Mouse (Mus musculus) MN1 (cell line): Measurements from ENCODE around the gene Tmem156.
"Not testable (repeated sequence)": the region's sequence is repeated elsewhere in the genome, so short reads cannot be mapped to it uniquely, and the experiment has no call there.

ENCODE experiments used
- DNase-seq: peaks from one replicate; pipeline ENCODE4 v3.0.0-alpha.2; 2016; ENCODE audit warnings: low spot score

The Tmem156 gene

DNA sequence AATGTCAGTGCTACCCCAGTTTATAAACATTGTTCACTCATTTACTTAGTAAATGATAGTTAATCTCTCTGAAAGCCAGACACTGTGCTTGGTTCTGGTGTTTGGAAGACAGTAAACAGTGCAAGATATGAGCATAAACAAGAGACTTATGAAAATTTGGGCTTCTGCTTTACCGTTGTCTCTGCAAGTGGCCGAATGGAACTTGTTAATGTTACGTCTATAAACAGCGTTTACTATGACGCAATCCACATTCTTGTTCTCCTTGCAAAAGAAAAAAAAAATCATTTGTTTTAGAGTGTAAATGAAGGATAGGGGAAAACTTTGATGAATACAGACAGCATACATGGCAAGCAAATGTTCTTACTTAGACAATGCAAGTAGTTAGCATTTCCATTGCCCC lies at the start of gene Tmem156:
Gene Tmem156, minus strand, starts transcription at position 212 of the 400 bp plus-strand sequence.
- no peak for DNase-seq

DNA sequence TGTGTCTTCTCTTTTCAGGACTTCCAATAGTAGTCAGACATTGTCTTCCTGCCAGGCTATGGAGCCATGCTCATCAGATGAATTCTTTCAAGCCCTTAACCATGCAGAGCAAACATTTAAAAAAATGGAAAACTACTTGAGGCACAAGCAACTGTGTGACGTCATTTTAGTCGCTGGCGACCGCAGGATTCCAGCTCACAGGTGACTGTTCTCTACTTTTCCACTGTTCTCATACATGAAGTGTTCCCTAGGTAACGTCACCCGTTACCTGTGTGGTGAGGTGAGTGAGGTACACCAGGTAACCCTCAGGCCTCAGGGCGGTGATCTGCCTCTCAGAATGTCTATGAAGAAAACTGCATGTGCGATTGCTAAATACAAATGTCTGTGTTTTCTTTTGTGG lies 49.3 kb upstream of the Tmem156 start:
- no peak for DNase-seq

DNA sequence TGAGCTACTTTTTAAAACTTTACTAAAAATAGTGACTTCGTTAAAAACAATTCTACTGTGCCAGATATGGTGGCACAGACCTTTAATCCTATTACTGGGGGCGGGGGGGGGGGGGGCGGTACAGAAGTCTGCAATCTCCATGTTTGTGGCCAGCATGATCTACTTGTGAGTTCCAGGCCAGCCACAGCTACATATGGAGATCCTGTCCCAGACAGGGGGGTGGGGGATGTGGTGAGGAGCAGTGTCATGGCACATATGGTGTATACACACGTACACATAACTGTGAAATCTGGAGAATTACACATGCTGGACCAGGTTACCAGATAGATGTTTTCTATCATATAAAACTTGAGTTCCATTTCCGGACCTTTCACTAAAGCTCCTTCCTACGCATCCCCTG lies 45.1 kb upstream of the Tmem156 start:
- no peak for DNase-seq

DNA sequence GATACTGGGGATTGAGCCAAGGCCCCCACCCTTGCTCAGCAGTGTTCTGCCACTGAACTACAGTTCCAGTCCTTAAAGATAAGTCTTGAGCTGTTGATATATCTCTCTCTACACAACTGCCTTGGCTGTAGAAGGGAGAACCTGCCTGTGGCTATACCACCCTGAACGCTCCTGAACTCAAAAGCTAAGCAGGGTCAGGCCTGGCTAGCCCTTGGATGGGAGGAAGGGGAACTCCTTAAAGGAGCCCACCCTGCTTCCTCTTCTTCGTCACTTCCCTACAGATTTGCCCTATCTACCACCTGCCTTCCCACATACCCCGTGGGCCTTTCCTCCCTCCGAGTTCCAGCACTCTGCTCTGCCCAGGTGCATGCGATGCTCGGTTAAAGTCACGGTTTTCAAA lies 44.2 kb upstream of the Tmem156 start:
- DNase-seq = no peak

DNA sequence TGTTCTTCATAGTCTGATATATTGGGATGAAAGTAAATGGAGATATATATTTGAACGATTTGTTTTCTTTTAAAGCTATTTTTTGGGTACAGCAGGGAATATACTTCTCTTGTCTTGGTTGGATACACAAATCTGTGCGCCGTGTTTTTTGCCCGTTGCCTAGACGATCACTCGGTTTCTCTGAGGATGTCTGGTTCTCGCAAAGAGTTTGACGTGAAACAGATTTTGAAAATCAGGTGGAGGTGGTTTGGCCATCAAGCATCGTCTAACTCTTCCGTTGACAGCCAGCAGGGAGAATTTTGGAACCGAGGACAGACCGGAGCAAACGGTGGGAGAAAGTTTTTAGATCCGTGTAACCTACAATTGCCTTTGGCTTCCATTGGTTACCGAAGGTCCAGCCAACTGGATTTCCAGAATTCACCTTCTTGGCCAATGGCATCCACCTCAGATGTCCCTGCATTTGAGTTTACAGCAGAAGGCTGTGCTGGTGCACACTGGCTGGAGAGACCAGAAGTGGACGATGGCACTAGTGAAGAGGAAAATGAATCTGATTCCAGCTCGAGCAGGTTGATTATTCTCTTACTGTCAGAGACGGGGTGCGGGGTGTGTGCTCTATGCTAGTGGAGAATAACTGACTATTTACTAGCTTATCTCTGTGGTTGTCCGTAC lies 39.4 kb upstream of the Tmem156 start:
- no peak for DNase-seq

DNA sequence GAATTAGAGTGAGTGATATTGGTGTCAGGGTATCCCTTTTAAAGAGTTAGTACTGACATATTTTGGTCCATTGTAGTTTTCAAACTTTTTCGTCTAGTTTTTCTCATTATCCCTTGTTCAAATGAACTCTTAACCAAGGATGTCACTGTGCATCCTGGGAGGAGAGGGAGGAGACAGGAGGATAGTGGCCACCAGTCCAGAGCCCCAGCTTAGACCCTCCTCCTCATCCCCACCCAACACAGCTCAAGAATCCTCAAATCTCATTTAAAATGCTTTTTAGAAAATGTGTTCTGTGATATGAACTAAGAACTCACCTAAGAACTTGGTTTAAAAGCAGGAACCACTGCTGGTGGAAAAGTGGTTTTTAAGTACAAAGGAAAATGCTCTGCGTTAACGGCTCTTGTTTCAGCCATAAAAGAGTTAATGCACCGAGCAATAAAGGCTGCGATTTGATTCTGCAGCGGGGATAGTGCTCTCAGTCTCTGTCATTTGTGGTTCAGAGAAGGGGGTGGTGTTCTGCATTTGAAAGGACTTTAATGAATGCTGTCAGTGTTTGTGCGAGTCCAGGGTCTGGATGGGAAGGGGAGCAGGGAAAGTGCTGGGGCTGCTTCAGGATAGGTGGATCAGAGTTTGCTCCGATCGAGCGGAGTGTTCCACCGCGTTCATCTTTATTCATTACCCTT lies 38.7 kb upstream of the Tmem156 start:
- DNase-seq = no peak

DNA sequence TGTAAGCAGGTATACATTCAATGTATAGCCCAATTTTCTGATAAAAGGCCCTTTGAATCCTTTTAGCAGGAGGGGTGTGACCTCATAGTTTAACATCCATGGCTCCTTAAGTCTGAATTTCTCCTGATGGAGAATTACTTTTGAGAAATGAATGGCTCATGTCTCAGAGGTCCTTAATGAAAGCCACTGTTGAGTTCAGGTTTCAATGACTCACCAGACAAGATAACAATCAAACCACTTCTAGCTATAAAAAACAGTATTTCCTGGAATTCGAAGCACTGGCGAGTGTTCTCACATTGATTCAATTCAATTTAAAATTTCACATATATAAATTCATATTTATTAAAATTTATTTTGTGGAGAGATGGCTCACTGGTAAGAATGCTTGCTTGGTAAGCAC lies 36.5 kb upstream of the Tmem156 start:
- DNase-seq = peak; percentile 13

DNA sequence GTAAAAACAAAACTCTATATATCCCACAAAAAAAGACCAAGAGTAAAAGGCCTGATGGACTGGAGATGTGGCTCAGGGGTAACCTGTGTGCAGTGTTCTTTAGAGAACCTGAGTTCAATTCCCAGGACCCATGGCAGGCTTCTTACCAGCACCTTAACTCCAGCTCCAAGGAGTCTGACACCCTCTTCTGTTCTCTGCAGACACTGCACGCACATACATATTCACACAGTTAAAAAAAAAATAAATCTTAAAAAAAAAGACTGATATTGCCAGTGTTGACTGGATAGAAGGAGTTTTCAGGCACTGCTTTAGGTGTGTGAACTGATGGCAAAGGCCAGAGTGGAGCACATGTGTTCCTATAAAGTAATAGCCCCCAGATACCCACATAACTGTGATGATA lies 34.2 kb upstream of the Tmem156 start:
- DNase-seq = no peak

DNA sequence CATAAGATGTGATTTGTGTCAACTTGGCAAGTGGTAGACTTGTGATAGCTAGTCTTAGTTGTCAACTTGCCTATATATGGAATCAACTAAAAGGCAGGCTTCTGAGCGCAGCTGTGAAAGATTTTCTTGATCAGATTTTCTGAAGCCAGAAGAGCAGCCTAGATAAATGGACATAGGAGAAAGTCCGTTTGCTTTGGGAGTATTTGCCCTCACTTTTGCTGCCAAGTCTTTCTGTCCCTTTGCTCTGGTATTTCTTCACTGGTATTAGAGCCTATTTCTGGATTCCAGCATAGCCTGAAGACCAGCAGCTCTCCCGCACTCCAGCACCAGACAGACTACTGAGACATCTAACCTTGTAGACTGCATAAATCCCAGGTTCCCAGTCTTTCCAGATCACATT lies 30.7 kb upstream of the Tmem156 start:
- no peak for DNase-seq

DNA sequence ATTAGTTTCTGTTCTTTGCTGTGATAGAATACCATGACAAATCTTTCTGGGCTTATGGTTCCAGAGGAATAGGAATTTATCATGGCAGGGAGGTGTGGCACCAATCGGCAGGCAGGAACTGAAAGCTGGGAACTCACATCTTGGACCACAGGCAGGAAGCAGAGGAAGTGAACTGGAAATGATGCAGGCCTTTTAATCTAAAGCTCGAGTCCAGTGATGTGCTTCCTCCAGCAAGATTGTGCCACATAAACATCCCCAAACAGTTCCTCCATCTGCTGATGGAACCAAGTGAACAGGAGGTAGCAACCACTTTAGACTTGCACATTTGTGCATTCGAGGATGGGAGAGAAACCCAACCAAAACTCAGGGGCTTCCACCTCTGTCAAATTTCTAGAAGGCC lies 28.0 kb upstream of the Tmem156 start:
- no peak for DNase-seq

DNA sequence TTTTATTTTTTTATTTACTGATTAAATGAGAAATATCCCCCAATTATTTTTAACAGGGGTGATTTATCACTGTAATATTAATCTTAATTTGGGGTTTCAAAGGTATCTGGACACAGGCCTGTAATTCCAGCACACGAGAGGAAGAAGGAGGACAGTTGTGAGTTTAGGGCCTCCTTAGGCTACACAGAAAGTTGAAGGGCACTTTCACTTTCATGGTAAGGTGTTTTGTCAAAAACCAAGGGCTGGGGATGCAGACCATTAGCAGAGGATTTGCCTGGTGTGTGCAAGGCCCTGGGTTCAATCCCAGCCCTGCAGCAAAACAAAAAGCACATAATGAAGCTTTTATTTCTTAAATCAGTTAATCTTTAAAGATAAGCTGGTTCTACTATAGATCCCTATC lies 27.6 kb upstream of the Tmem156 start:
- DNase-seq = no peak

DNA sequence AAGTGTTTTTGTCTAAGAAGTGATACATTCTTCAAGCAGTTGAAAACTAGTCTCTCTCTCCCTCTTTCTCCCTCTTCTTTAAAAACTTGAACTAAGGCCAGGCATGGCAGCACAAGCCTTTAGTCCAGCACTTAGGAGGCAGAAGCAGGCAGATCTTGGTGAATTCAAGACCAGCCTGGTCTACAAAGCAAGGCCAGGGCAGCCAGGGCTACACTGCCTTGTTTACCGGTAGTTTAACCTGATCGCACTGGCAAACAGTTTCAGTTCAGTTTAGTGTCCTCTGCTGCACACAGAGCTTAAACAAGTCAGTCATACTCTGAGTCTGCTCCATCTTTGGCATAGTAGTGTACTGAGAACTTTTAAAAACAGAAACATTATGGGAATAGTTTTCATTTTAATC lies 24.9 kb upstream of the Tmem156 start:
- no peak for DNase-seq

DNA sequence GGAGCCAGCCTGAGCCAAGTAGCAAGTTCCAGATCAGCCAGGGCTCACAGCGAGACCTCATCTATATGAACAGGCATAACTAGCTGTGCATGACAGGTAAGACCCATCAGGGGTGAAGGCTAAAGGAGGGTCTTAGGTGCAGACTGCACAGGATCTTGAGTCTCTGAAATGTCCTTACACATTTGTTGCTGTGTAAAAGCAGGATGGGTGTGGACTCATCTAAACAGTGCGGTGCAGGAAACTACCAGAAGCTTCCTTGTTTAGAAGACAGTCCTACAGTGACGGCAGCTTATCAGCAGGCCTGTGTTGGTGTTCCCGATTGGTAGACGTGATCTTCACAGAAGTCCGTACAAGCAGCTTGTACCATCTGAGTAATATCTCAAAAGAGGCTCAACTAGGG lies 21.4 kb upstream of the Tmem156 start:
- no peak for DNase-seq

DNA sequence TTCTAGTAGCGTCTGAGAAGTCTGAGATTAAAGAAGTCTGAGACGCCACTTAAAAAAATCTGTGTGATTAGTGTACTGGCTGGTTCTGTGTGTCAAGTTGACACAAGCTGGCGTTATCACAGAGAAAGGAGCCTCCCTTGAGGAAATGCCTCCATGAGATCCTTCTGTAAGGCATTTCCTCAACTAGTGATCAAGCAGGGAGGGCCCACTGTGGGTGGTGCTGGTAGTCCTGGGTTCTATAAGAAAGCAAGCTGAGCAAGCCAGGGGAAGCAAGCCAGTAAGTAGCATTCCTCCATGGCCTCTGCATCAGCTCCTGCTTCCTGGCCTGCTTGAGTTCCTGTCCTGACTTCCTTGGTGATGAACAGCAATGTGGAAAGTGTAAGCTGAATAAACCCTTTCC lies 20.3 kb upstream of the Tmem156 start:
- not testable (repeated sequence) for DNase-seq

DNA sequence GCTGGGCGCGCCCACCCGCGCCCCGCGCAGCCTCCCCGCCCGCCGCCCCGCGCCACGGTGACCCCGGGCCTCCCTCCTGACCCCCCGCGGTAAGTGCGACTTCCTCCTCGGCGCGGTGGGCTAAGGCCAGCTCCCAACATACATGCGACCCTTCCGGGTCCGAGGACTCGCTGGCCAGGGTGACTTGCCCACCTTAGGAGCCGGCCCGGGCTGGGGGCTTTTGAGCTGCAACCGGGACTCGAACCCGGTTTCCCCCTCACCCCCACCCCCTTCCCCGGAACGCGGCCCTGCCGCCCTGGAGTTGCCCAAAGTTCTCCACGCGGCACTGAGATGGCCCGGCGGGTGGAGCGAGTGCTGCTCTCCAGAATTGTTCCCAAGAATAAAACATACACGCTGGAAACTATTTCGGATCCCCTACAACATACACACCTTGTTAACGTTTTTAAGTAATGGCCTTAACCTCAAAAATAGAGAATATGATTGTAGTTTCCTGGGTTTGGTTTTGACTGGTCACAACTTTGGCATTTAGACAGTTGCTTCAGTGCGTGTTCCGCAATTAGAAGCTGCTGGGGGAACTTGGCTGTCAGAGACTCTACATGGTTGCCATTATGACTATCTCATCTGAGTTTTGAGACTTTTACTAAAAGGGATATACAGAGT lies 16.0 kb upstream of the Tmem156 start:
- peak; percentile 13 for DNase-seq

DNA sequence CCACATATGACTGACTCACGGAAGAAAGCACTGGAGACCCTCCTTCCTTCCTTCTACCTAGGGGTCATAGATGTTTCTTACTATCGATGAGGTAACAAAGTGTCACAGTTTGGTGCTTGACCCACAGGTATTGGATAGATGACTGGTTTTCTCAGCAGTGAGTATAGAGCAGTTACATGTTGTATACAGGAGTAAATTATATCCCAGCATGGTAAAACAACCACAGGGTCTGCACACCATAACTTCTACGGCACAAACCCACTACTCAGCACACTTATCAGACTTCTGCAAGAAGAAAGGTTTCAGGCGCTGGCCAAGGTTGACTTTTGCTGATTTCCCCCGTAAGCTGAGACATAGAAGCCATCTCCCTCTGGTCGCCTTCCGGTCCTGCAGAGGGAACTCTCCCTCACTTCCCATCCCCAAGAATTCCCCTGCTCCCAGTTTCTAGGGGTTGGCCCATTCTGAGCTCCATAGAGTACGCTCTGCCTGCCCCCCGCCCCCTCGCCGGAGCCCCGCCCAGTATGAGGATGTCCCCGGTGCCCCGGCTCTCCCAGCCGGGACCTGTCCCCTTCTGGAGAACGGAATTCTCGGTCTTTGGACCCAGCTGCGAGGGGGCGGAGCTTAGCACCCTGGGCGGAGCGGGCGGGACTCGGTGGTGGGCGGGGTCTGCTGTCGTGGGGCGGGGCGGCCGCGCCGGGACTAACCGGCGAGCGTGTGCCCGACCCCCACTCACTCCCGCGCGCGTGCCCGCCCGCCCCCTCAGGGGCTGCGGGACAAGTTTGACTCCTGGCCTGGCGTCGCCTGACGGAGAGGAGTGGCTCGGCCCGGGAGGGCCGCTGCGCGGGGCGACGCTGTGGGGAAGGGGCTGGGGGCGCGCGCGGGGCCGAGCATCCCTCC lies 15.2 kb upstream of the Tmem156 start, which contains the start of gene Klhl5:
Gene Klhl5, plus strand, starts transcription at position 664 of the 897 bp plus-strand sequence.
- DNase-seq = peak; percentile 81

DNA sequence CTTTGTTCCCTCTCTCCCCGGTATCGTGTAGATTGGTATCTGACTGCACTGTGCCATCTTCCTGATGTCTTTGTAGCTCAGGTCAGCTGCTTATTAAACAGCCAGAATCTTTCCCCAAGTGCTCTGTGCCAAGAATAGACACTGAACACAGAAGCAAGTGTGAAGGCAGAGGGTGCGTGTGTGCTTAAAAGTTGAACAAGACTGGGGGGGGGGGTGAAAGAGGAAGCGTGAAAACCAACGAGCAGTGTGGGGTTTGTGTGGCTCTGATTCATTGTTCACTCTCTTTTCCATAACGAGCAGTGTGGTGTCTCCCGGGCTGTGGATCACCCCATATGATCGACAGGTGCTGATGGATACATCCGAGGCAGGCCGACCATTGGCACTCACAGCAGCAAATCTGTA lies 10.7 kb upstream of the Tmem156 start:
- DNase-seq = no peak

DNA sequence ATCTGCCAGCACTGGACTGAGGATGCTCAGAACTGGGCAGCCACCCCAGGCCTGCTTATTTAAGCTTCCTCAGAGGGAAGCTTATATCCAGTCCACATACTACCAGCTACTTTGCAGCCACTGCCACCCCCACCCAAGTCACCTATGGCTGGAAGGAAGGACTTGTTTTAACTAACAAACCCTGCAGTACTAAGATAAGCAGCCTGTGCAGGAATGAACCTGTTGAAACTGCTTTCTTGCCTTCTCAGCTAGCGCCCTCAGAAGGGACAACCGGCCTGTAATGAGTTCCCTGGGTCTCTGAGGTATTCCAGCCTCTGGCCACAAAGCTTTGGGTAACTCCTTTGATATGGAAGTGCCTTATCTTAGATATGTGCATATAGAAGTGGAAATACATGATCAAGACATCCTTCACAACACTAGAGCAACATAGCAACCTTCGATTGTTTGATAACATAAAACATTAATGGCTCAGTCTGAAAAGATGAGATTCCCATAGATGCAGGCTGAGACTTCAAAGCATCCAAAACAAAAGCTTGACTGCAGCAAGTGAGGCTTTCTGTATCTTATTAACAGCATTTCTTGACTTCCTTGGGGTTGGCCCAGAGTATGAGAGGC lies 10.2 kb upstream of the Tmem156 start:
- DNase-seq = no peak

DNA sequence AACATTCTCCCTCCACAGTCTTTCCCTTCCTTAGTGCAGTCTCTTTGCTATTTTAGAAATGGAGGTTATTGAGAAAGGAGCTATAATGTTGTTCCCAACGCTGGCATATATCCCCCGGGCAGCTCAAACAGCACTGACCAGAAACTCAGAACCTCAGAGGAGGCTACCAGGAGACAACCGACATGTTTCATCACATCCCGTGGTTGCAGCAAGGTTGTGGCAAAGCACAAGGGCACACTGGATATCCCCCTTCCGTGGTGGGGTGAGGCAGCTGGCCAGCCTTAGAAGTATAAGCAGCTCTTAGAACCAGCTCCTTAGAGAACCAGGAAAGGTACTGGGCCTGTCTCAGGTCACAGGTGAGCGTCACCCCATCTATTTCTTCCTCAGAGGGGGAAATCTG lies 9.7 kb upstream of the Tmem156 start:
- DNase-seq = no peak

DNA sequence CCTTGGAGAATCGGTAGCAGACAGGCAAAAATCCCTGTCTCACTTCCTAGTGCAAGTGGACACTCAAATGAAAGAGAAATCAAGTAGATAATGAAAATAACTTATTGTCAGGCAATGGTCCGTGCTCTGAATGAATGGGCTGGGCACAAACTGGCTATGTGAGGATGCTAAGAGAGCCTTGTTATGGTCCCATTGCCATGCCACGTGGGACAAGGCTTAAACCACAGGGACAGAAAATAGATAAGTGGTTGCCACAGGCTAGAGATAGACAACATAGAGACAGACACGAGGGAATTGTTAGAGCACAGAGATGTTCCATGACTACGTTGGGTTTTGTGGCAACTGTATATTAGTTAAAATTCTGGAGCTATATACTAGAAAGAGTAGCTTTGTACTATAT lies 9.3 kb upstream of the Tmem156 start:
- no peak for DNase-seq

DNA sequence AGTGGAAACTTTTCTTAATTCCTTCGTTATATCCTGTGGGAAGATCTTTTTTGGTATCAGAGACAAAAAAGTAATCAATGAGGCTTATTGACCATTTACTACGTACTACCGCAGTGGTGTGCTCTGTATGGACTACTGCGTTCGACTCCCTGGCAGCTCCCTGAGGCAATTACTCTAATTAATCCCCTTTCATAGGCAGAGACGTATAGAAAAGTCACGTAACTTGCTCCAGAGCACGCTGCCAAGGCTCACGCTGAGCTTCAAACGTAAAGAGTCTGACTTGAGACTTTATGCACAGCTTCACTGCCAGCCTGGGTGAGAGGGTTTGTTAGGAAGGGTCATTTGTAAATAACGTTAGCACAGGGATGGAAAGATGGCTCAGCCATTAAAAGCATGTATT lies 8.1 kb upstream of the Tmem156 start:
- no peak for DNase-seq

DNA sequence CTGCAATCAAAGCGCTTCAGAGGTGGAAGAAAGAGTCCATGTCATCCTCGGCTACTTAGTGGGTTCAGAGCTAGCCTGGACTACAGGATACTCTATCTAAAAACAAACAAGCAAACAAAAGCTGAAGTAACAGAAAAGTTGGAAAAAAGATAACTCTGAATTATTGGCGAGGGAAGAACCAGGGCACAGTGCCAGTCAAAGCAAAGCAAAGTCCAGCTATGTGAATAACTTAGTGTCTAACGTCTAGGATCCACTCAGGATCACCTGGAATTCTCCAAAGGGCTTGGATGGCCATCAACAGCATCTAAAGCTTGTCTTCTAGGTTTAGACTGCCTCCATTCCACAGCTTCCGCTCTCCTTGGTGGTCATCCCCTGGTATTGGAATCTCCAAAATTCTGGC lies 5.5 kb upstream of the Tmem156 start:
- DNase-seq = no peak
